Mouse (Mus musculus): ENCODE measurements around the gene Sparc. TPM values are rescaled to one million over a fixed set of nuclear protein-coding genes. Genes with fewer than 3 reads are reported as not detected.

Gene Sparc
- polyA plus RNA-seq, 2 experiments: 1,741 to 2,257 TPM

DNA sequence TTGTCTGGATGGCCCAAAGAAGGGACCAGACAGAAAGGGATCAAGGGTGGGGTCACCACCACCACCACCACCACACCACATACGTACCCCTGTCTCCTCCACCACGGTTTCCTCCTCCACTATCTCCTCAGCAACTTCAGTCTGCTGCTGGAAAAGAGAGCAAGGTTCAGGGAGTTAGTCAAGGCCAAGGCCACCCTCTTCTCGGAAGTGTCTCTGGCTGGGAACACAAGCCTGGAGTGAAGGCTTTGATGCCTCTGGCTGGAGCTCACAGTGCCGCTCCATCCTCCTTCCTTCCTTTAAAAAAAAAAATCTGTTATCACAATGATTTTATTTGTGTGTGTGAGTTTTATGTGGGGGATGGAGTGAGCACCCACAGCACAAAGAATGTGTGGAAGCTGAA lies 15.8 kb downstream of the Sparc start:
- Histone ChIP-seq H3K4me2 (replicated peaks; ENCODE audit: low read depth, low read length, severe bottlenecking) (no peak overlapping the region), H3K4me3 (replicated peaks; ENCODE audit: low read length) (no peak overlapping the region), H3K27ac (replicated peaks; ENCODE audit: low read depth, low read length) (no peak overlapping the region), H3K9ac (ENCODE audit: low read depth, low read length, severe bottlenecking) (no peak overlapping the region), H3K9me3 (ENCODE audit: control insufficient read depth, low read length) (no peaks in the 10 kb centered on the region), H3K27me3 (ENCODE audit: control insufficient read depth, insufficient read depth, low read length) (no peaks in the 10 kb centered on the region), H3K4me1 (ENCODE audit: control insufficient read depth, insufficient read depth, low read length) (no peaks in the 10 kb centered on the region), H3K36me3 (ENCODE audit: control insufficient read depth, insufficient read depth, low read length) (peaks cover 91% of the 10 kb centered on the region)
- DNase-seq (ENCODE audit: low spot score) (no peak), ATAC-seq (ENCODE audit: low FRiP score, low read depth) (no peak)
- 94% methylated on average over 4 of the region's 4 CpGs for WGBS
- TF ChIP-seq POLR2A (IDR thresholded peaks at IDR 0.05; ENCODE audit: borderline replicate concordance, extremely low read depth, insufficient read depth, insufficient read length): no peak

DNA sequence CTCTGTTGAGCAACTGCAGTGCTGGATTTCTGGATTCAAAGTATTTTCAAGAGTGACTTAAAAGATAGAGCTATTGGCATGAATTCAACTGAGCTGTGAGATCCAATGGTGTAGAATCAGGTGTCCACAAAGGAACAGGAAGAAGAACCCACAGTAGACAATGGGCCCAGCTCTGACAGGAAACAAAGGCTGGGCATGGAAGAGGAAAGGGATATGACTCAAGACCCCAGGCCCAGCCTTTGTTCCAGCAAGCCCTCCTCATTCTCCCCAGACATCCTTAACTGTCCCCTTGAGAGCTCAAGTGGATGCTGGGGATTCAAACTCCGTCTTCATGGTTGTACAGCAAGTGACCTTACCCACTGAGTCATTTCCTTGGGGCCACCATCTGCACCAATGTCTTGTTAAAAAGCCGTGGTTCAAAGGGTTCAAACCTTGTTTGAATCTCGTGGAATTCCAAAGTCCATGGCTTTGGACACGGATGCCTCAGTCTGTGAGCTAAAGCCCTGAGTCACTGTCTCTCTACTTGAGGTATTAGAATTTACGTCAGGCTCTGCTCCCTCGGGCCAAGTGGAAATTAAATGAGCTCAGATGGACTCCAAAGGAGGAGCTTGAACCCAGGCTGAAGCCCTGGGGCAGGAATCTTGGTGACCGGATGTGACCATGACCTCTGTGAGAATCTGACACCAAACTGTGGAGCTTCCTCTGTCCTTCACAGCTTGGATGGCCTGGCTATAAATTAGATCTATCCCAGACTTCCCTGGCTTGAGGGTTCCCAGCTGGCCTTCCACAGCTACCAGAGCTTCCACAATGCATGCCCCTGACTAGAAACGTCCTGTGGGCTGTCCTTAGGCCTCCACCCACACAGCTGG lies 17.1 kb downstream of the Sparc start:
- WGBS: 53% methylated on average over 8 of the region's 8 CpGs

DNA sequence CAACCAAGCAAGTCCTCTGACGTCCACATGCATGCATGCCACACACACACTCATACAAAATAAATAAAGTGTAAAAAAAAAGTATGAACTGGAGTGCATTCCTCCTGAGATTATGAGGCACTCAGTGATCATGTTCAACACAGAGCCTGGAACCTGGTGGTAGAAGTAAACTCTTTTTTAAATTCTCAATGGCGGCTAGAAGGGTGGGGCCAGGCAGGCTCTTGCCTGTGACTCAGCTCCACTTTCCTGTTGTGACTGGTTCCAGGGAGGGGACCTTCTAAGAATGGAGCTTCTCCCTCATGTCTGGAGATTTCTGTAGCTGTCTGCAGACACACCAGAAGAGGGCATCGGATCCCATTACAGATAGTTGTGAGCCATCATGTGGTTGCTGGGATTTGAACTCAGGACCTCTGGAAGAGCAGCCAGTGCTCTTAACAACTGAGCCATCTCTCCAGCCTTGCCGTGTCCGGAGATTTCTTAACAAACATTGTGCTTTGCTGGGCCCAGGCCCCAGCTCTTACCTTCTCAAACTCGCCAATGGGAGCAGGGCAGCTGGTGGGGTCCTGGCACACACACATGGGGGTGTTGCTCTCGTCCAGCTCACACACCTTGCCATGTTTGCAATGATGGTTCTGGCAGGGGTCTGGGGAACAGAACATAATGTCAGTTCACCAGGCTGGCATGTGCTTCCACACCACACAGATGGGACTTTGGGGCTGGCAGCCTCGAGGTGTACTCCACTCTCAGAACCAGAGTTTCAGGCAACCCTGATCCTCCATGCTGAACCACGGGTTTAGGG lies 18.1 kb downstream of the Sparc start:
- H3K27ac ChIP-seq (replicated peaks; ENCODE audit: low read depth, low read length): no peak overlapping the region; the same call in 1 of the 2 replicates
- no peak overlapping the region for H3K4me3 ChIP-seq (replicated peaks; ENCODE audit: low read length)
- peaks cover 97% of the 10 kb centered on the region for H3K36me3 ChIP-seq (ENCODE audit: control insufficient read depth, insufficient read depth, low read length)
- DNase-seq (ENCODE audit: low spot score) (no peak), ATAC-seq (ENCODE audit: low FRiP score, low read depth) (no peak)
- H3K4me1 ChIP-seq (ENCODE audit: control insufficient read depth, insufficient read depth, low read length): no peaks in the 10 kb centered on the region
- no peak for TF ChIP-seq POLR2A (IDR thresholded peaks at IDR 0.05; ENCODE audit: borderline replicate concordance, extremely low read depth, insufficient read depth, insufficient read length)
- no peaks in the 10 kb centered on the region for H3K27me3 ChIP-seq (ENCODE audit: control insufficient read depth, insufficient read depth, low read length)
- no peaks in the 10 kb centered on the region for H3K9me3 ChIP-seq (ENCODE audit: control insufficient read depth, low read length)
- 83% methylated on average over 9 of the region's 9 CpGs for WGBS
- no peak overlapping the region for H3K4me2 ChIP-seq (replicated peaks; ENCODE audit: low read depth, low read length, severe bottlenecking)
- H3K9ac ChIP-seq (ENCODE audit: low read depth, low read length, severe bottlenecking): no peak overlapping the region

More for the DNA sequence above, 17.1 kb downstream of the Sparc start:
- DNase-seq (ENCODE audit: low spot score) (no peak), ATAC-seq (ENCODE audit: low FRiP score, low read depth) (no peak)
- H3K9ac ChIP-seq (ENCODE audit: low read depth, low read length, severe bottlenecking): no peak overlapping the region
- no peaks in the 10 kb centered on the region for H3K27me3 ChIP-seq (ENCODE audit: control insufficient read depth, insufficient read depth, low read length)
- peaks cover 99% of the 10 kb centered on the region for H3K36me3 ChIP-seq (ENCODE audit: control insufficient read depth, insufficient read depth, low read length)
- TF ChIP-seq POLR2A (IDR thresholded peaks at IDR 0.05; ENCODE audit: borderline replicate concordance, extremely low read depth, insufficient read depth, insufficient read length): no peak
- no peaks in the 10 kb centered on the region for H3K4me1 ChIP-seq (ENCODE audit: control insufficient read depth, insufficient read depth, low read length)
- H3K9me3 ChIP-seq (ENCODE audit: control insufficient read depth, low read length): no peaks in the 10 kb centered on the region
- H3K4me3 ChIP-seq (replicated peaks; ENCODE audit: low read length): no peak overlapping the region
- H3K4me2 ChIP-seq (replicated peaks; ENCODE audit: low read depth, low read length, severe bottlenecking): no peak overlapping the region
- peak overlapping the region; percentile 26; the same call in 1 of the 2 replicates for H3K27ac ChIP-seq (replicated peaks; ENCODE audit: low read depth, low read length)

DNA sequence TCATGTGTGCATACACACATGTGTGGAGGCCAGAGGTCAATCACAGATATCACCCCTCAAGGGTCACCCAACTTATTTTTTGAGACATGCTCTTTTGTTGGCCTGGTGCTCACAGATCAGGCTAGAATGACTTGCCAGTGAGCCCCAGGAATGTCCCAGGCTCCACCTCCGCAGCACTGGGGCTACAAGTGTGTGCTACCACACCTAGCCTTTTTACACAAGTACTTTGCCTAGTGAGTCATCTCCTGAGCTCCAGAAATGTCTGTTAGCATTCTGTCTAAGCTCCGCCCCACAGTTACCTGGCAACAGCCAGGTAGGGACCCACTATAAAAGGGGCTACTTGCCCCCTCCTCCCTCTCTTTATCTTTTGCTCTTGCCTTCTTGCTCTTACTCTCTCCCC lies 22.1 kb downstream of the Sparc start:
- ATAC-seq (ENCODE audit: low FRiP score, low read depth) (no peak), DNase-seq (ENCODE audit: low spot score) (no peak)
- TF ChIP-seq POLR2A (IDR thresholded peaks at IDR 0.05; ENCODE audit: borderline replicate concordance, extremely low read depth, insufficient read depth, insufficient read length): no peak
- no peak overlapping the region for H3K4me2 ChIP-seq (replicated peaks; ENCODE audit: low read depth, low read length, severe bottlenecking)
- no peaks in the 10 kb centered on the region for H3K4me1 ChIP-seq (ENCODE audit: control insufficient read depth, insufficient read depth, low read length)
- WGBS: 94% methylated on average over 2 of the region's 2 CpGs
- H3K36me3 ChIP-seq (ENCODE audit: control insufficient read depth, insufficient read depth, low read length): peaks cover 92% of the 10 kb centered on the region
- H3K4me3 ChIP-seq (replicated peaks; ENCODE audit: low read length): no peak overlapping the region
- H3K9ac ChIP-seq (ENCODE audit: low read depth, low read length, severe bottlenecking): no peak overlapping the region
- H3K9me3 ChIP-seq (ENCODE audit: control insufficient read depth, low read length): no peaks in the 10 kb centered on the region
- H3K27me3 ChIP-seq (ENCODE audit: control insufficient read depth, insufficient read depth, low read length): no peaks in the 10 kb centered on the region
- H3K27ac ChIP-seq (replicated peaks; ENCODE audit: low read depth, low read length): no peak overlapping the region

DNA sequence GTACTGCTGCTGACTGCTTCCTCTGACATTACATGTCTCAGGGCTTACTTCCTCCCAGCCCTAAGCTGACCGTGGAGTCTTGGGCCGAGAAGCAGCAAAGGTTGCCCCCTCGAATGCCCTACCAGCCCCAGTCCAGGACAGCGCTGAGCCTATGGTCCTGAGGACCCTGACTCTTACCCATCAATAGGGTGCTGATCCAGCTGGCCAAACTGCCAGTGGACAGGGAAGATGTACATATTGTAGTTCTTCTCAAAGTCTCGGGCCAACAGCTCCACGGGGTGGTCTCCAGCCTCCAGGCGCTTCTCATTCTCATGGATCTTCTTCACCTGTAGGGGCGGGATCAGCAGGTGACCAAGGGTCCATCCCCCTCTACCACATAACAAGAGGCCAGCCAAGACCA lies 24.6 kb downstream of the Sparc start:
- WGBS: 95% methylated on average over 8 of the region's 8 CpGs
- ATAC-seq (ENCODE audit: low FRiP score, low read depth): no peak

More for the DNA sequence above, 24.6 kb downstream of the Sparc start:
- no peak overlapping the region for H3K9ac ChIP-seq (ENCODE audit: low read depth, low read length, severe bottlenecking)
- H3K27ac ChIP-seq (replicated peaks; ENCODE audit: low read depth, low read length): no peak overlapping the region
- H3K27me3 ChIP-seq (ENCODE audit: control insufficient read depth, insufficient read depth, low read length): no peaks in the 10 kb centered on the region
- H3K36me3 ChIP-seq (ENCODE audit: control insufficient read depth, insufficient read depth, low read length): peaks cover 89% of the 10 kb centered on the region
- no peak for TF ChIP-seq POLR2A (IDR thresholded peaks at IDR 0.05; ENCODE audit: borderline replicate concordance, extremely low read depth, insufficient read depth, insufficient read length)
- no peaks in the 10 kb centered on the region for H3K9me3 ChIP-seq (ENCODE audit: control insufficient read depth, low read length)
- no peaks in the 10 kb centered on the region for H3K4me1 ChIP-seq (ENCODE audit: control insufficient read depth, insufficient read depth, low read length)
- H3K4me3 ChIP-seq (replicated peaks; ENCODE audit: low read length): no peak overlapping the region
- no peak overlapping the region for H3K4me2 ChIP-seq (replicated peaks; ENCODE audit: low read depth, low read length, severe bottlenecking)
- DNase-seq (ENCODE audit: low spot score): no peak
